Mouse (Mus musculus): ENCODE data around the gene Mylk.

The Mylk gene

GRCm38 (mm10) chr16:35004356-35004755 is 259.3 kb downstream of the Mylk start:
- no peak for ATAC-seq (ENCODE audit: insufficient number of reproducible peaks, low FRiP score, low TSS enrichment)

DNA sequence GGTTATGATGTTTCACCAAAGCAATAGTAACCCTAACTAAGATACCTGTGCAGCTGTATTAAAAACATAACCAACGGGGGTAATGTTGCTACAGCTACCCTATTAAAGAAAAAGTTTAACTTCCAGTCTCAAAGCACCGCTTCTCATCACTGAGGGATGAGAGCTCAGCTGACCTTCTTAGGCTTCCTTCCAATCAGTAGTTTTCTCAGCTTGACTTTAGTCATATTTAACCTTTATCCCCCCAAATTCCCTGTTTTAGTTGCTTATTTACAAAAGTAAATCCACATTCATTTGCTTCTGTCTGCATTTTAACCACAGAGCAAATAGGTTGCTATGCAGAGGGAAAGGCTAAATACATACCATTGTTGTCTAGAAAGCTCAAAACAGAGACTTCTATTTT is 259.7 kb downstream of the Mylk start:
- no peak for ATAC-seq (ENCODE audit: insufficient number of reproducible peaks, low FRiP score, low TSS enrichment)

DNA sequence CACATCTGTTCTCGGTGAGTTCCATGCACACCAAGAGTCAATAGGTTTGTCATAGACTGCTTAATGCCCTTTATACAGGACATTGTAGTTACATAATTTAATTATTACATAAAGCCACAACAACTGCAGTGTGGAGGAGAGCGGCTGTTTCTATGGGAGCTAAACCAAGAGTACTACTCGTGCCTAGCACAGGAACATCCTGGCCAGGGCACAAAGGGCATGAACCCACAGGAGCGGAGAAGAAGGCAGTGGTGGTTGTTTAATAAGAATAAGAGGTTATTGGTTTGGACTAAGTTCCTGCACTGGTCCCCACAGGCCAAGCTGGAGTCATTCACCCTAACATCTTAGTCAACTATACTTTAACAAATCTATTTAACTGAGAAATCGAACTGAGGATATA is 261.2 kb downstream of the Mylk start:
- no peak for ATAC-seq (ENCODE audit: insufficient number of reproducible peaks, low FRiP score, low TSS enrichment)

GRCm38 (mm10) chr16:35007361-35007760 is 262.4 kb downstream of the Mylk start:
- ATAC-seq (ENCODE audit: insufficient number of reproducible peaks, low FRiP score, low TSS enrichment): no peak

DNA sequence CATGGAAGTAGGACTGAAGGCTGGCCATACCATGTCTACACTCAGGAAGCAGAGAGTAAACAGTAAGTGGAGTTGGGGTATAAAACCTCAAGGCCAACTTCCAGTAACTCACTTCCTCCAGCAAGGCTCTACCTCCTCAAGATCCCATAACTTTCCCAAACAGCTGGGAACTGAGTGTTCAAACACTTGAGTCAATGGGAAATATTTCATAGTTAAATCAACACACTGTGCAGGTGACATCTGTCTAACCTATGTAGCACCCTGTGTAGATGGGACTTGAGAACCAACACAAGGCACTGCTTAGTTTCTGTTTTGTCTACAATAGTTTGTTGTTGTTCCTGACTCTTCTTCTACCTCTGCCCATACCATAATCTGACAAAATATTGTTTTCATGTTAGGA is 263.4 kb downstream of the Mylk start:
- no peak for ATAC-seq (ENCODE audit: insufficient number of reproducible peaks, low FRiP score, low TSS enrichment)

DNA sequence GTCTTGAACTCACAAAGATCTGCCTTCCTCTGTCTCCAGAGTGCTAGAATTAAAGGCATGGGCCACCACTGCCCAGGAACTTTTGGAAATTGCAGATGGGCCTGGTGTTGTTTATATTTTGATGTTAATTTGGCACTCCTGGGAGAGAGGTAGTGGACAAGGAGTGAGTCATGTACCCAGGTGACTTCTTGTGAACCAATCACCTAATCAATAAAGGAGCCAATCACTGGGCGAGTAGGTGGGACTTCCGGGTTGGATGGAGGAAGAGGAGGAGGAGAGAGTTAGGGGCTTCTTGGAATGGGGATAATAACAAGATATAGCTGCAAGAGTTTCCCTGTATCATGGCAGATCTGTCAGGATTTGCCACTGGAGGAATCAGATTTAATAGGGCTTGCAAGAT is 268.5 kb downstream of the Mylk start:
- no peak for ATAC-seq (ENCODE audit: insufficient number of reproducible peaks, low FRiP score, low TSS enrichment)

DNA sequence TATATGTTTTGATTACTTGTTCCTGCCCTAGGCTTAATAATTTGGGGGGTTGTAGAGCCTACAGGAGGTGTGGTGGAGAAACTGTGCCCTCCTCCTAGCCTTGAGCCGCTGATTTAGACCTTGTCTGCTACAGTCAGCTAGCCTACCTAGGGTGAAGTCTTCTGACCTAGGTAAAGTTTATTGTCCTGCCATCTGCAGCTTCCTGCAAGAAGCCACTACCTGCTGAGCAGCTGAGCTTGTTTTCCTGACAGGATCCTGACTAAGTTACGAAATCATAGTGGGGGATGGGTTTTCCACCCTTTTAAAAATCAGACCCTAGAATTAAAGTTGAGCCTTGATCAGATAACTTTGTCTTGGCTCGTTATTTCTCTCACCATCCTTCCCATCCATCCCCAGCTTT is 271.5 kb downstream of the Mylk start:
- no peak for ATAC-seq (ENCODE audit: insufficient number of reproducible peaks, low FRiP score, low TSS enrichment)

GRCm38 (mm10) chr16:35018470-35018974 is 273.5 kb downstream of the Mylk start:
- ATAC-seq (ENCODE audit: insufficient number of reproducible peaks, low FRiP score, low TSS enrichment): no peak

DNA sequence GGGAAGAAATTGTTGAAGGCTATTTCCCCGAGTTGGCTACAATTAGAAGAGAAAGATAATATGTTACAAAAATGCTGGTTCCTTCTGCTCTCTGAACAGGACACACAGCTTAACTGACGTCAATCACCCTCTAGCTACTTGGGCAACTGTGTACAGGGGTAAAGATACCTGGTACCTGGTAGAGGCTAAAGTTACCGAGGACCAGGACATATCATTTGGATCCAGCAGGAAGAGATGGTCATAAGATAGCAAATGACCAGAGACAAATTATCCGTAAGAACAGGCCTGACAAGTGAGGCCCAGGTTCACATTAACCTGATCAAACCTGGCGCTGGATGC is 276.9 kb downstream of the Mylk start:
- no peak for ATAC-seq (ENCODE audit: insufficient number of reproducible peaks, low FRiP score, low TSS enrichment)

- ATAC-seq (ENCODE audit: insufficient number of reproducible peaks, low FRiP score, low TSS enrichment): peak; percentile 96
These were observed 277.5 kb downstream of the Mylk start, which contains the start of gene Hacd2 for GRCm38 (mm10) chr16:35022242-35023137. Gene Hacd2 (plus strand): TSS chr16:35022428.

DNA sequence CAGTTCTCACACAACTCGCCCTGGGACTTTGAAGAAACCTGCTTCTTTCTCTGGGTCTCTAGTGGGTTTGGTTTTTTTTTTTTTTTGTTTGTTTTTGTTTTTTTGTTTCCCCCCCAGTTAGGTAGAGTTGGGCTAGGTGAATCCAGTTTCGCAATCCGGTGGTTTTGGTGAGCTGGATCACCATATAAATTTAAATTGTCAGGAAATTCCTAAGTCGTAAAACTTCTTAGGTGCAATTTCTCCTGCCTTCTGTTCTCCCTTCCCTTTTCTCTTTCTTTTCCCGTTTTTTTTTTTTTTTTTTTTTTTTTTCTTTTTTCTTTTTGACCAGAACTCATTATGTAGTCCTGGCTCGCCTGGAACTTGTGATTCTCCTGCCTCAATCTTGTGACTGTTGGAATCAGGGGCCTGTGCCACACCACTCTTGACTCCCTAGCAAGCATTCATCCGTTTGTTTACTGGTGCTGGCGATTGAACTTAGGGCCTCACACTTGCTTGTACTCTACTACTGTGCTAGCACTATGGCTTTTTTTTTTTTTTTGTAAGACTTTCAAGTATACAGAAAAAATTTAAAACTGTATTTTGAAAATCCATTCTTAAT is 278.2 kb downstream of the Mylk start:
- no peak for ATAC-seq (ENCODE audit: insufficient number of reproducible peaks, low FRiP score, low TSS enrichment)

- ATAC-seq (ENCODE audit: insufficient number of reproducible peaks, low FRiP score, low TSS enrichment): no peak
These were observed 279.3 kb downstream of the Mylk start for GRCm38 (mm10) chr16:35024300-35024699.

DNA sequence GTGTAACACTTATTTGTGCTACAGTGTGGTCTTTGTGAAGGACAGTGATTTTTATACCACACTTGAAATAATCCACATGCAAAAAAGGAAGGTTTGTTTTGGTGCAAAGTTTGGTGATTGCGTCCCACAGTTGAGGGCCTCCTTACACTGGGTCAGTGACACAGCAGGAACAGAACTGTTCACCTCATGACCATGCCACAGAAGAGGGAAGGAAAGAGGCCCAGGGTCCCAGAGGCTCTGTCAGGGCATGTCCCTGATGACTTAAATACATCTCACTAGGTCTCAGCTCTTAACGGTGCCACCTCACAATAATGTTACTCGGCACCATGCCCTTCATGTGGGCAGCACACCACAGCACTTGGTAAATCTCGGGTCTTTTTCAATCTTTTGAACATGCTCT is 280.3 kb downstream of the Mylk start:
- no peak for ATAC-seq (ENCODE audit: insufficient number of reproducible peaks, low FRiP score, low TSS enrichment)

DNA sequence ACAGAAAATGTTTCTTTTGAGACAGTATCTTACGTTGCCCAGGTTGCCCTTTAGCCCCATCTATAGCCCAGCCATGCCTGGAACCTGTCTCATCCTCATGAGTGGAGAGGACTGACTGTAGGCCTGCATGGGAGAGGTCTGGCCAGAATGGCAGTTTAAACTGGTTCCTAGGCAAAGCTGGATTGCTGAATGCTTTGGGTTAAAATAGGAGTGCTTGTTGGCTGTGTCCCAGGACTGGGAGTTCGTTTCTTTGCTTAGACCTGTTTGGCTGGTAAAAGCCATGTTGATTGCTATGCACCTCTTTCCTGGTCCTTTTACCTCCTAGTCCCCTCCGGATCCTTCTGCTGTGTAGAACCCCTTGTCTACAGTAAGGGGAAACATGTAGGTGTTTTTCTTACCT is 288.2 kb downstream of the Mylk start:
- ATAC-seq (ENCODE audit: insufficient number of reproducible peaks, low FRiP score, low TSS enrichment): no peak

DNA sequence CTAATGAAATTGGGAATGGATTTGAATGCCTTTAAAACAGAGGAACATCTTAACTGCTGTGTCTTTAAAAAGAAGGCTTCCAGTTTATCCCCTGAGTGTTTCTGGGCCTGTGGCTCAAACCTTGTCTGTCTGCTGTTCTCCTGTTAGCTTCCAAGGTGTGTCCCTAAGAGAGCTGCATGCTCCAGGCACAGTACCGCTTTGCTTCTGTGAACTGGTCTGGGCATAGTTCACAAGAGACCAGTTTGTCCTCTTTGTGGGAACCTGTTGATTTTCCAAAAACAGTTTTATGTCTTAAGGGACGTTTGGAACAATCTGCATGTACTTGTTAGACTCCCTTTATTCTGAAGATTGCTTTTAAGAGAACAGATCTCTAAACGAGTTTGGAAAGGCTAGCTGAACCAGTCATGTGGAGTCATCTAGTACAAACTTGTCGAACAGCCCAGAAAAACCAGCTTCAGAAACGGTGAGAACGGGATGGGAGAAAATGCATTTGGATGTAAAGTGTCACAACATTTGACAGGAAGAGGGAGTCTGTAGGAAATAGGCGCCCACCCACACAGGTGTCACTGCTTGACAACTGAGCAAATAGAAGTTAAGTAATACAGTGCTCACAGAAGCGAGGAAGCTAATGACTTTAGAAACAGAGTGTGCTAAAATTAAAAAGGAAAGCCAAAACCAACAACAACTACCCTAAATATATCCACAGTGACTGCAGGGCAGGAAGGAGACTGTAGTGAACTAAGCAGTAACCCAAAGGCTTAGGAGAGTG is 289.0 kb downstream of the Mylk start:
- ATAC-seq (ENCODE audit: insufficient number of reproducible peaks, low FRiP score, low TSS enrichment): no peak

GRCm38 (mm10) chr16:35034971-35035370 is 290.0 kb downstream of the Mylk start:
- no peak for ATAC-seq (ENCODE audit: insufficient number of reproducible peaks, low FRiP score, low TSS enrichment)

DNA sequence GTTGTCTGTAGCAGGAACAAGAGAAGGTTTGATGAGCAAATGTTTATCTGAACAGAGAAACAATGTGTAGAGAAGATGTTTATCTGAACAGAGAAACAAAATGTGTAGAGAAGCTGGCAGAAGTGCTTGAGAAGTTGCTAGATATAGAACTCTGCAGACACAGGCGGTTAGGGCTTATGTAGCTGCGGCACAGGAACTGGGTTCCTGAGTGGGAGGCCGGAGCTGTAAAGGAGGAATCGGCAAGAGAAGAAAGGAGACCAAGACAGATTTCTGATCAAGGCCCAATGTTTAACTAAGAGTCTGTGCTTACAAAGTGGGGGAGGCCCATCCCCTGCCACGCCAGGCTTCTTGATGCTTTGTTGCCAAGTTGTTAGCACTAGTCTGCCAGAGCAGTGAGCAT is 291.7 kb downstream of the Mylk start:
- ATAC-seq (ENCODE audit: insufficient number of reproducible peaks, low FRiP score, low TSS enrichment): no peak

GRCm38 (mm10) chr16:35038343-35039057 is 293.5 kb downstream of the Mylk start:
- ATAC-seq (ENCODE audit: insufficient number of reproducible peaks, low FRiP score, low TSS enrichment): no peak

DNA sequence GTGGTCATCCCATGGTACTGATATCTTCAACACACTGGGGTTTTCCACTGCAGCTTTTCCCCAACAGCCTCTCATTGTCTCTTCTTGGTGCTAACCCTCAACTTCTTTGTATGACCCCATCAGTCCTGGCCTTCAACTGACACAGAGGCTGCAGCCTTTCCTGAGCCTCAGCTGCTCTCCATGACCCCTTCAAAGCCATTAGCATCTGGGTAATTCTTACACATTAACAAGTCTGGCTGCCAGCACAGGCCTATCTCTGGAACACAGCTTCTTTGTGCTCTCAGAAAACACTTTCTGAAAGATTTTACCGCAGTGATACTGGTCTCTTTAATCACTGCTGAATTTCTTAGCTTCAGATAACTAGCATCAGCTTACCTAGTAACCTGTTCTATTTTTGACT is 295.1 kb downstream of the Mylk start:
- ATAC-seq (ENCODE audit: insufficient number of reproducible peaks, low FRiP score, low TSS enrichment): no peak

- no peak for ATAC-seq (ENCODE audit: insufficient number of reproducible peaks, low FRiP score, low TSS enrichment)
These were observed 296.0 kb downstream of the Mylk start for GRCm38 (mm10) chr16:35041001-35041400.
